Mouse (Mus musculus) midbrain, postnatal 0 days (tissue): ENCODE data around the gene Atf6. TPM values are rescaled to one million over a fixed set of nuclear protein-coding genes. Genes with fewer than 3 reads are reported as not detected.
A peak's percentile ranks its signal among the peaks of the same experiment; 100 is the strongest.

Source experiments
- ATAC-seq: fragments of 200-750 bp; cut with Nextera tagmentation; 2 replicates; pipeline ENCODE4 v1.8.0; 2017; ENCODE audit warnings: moderate number of reproducible peaks, mild to moderate bottlenecking, moderate TSS enrichment, moderate library complexity; ENCODE audit not compliant: low FRiP score
- DNase-seq: peaks from one replicate; pipeline ENCODE4 v3.0.0-alpha.2; 2015; ENCODE audit warnings: low spot score
- H3K27ac ChIP-seq: fragments of 300-500 bp; sonication (generic); 2 replicates; pipeline ENCODE4 v1.5.1; 2014; ENCODE audit warnings: low read depth, mild to moderate bottlenecking, low read length, mixed read lengths
- H3K27me3 ChIP-seq: fragments of 300-500 bp; sonication (generic); 2 replicates; pipeline ENCODE4 v1.6.1; 2014; ENCODE audit warnings: low read length, control low read depth, mixed read lengths; ENCODE audit not compliant: insufficient read depth
- H3K36me3 ChIP-seq: fragments of 300-500 bp; sonication (generic); 2 replicates; pipeline ENCODE4 v1.6.1; 2014; ENCODE audit warnings: low read length, control low read depth, mixed read lengths; ENCODE audit not compliant: insufficient read depth
- H3K4me1 ChIP-seq: fragments of 300-500 bp; sonication (generic); 2 replicates; pipeline ENCODE4 v1.6.1; 2014; ENCODE audit warnings: mild to moderate bottlenecking, control low read depth, antibody characterized with exemption, low read length, mixed read lengths; ENCODE audit not compliant: insufficient read depth
- H3K4me2 ChIP-seq: fragments of 300-500 bp; sonication (generic); 2 replicates; pipeline ENCODE4 v1.6.1; 2014; ENCODE audit warnings: low read depth, mild to moderate bottlenecking, low read length, mixed read lengths; ENCODE audit not compliant: poor library complexity, severe bottlenecking
- H3K4me3 ChIP-seq: fragments of 300-500 bp; sonication (generic); 2 replicates; pipeline ENCODE4 v1.5.1; 2014; ENCODE audit warnings: low read depth, mild to moderate bottlenecking, low read length, moderate library complexity
- H3K9ac ChIP-seq: fragments of 300-500 bp; sonication (generic); replicated peaks from 2 replicates; pipeline ENCODE4 v1.6.1; 2014; ENCODE audit warnings: mild to moderate bottlenecking, low read length, moderate library complexity, mixed read lengths; ENCODE audit not compliant: poor library complexity, severe bottlenecking
- H3K9me3 ChIP-seq: fragments of 300-500 bp; sonication (generic); 2 replicates; pipeline ENCODE4 v1.6.1; 2016; ENCODE audit warnings: low read length, control low read depth
- CTCF ChIP-seq: IDR thresholded peaks from 2 replicates; pipeline ENCODE4 v1.5.1; 2016; ENCODE audit warnings: antibody characterized with exemption, mild to moderate bottlenecking
- WGBS: fragments of 180-500 bp; shearing (Covaris S2); extraction: QIAGEN DNeasy Blood & Tissue Kit; methylation state at CpG from one replicate; pipeline ENCODE4 v1.1.7; 2014; 5-methylcytosine and 5-hydroxymethylcytosine counted together
- polyA plus RNA-seq: library from polyadenylated mRNA; unstranded; fragments of >200 nt; fragmentation: Nextera tagmentation; extraction: Ambion mirVana; gene quantifications from 2 replicates; pipeline ENCODE4 v1.2.1, GENCODE M21; 2015
- total RNA-seq: library from RNA; depleted of rRNA; stranded (reverse); fragments of >200 nt; gene quantifications from 2 replicates; pipeline ENCODE4 v1.2.3, GENCODE M21; 2014

The Atf6 gene
- total and polyA plus RNA-seq, 2 experiments from 2014 or later = 5.4 to 17.4 TPM

DNA sequence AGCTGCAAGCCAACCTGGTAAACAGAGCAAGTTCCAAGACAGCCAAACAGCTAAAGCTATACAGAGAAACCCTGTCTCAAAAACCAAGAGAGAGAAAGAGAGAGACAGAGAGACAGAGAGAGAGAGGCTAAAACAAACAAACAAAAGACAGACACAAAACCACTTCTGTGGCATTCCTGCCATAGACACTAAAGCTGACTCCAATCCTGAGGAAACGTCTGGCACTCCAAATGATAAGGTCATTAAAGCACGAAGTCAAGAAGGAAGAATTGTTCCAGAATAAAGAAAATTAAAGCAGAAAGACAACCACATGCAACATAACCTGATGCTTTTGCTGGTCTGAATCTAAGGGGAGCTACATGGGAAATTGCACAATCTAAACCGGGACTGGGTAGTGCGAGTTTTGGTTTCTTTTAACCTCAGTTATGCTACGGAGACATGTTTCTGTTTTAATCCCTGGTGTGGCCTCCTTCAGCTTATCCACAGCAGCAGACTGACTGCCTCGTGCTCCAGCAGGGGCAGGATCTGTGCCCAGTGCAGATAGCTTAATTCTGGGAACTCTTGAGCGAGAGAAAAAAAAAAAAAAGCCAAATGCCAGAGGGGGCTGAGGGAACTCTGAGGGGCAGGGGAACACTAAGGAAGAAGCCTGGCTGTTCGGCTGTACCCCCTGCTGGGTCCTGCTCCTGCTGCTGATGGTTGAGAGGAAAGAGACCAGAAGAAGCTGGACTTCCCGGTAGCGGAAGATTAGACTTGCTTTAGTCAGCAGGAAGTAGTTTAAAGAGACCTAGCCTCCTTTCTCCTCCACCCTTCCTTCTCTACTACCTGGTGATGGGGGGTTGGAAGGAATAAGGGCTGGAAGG lies 21.9 kb downstream of the Atf6 start:
- Histone ChIP-seq H3K27me3 (no peaks in the 10 kb centered on the region), H3K4me1 (no peaks in the 10 kb centered on the region), H3K36me3 (peaks cover 18% of the 10 kb centered on the region; the same call in 1 of the 2 replicates), H3K4me2 (no peak overlapping the region), H3K9ac (no peak overlapping the region), H3K9me3 (no peaks in the 10 kb centered on the region), H3K27ac (no peak overlapping the region), H3K4me3 (no peak overlapping the region)
- 40% methylated on average over 10 of the region's 10 CpGs for WGBS
- no peak for TF ChIP-seq CTCF
- ATAC-seq (no peak), DNase-seq (no peak)

DNA sequence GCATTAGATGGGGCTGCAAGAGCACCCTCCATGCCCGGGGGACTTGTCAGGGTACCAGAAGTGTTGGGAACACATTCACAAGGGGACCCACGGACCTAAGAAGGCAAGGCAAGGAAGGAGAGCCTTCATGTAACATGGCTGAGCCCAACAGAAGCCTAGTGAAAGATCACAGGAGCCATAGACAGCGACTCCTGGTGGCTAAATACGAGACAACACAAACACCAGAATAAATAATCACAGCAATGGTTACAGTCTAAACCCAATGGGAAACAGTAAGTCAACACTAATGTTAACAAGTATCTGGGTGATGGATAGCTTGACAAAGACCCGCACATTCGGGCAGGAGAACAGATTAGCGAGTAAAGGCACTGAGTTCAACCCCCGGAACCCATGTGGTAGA lies 23.2 kb downstream of the Atf6 start:
- WGBS = 55% methylated on average over 8 of the region's 8 CpGs
- H3K27me3 ChIP-seq = no peaks in the 10 kb centered on the region
- peak; percentile 63 for DNase-seq

DNA sequence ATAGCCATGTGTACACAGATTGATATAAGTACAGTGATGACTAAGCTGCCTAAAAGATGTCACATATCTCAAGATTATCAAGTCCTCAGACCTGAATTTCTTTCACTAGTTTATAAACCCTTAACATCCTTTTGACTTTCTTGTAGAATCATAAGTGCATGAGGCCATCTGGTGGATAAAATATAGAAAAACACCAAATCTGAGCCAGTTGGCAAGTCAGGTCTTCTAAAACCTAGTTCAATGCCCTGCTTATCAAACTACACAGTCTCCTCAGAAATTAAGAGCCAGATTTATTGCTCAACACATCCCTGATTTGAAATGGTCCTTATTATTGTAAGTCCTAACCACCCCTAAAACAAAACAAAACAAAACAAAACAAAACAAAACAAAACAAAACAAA lies 27.9 kb downstream of the Atf6 start:
- Histone ChIP-seq H3K27ac (no peak overlapping the region), H3K4me3 (no peak overlapping the region), H3K9me3 (no peaks in the 10 kb centered on the region), H3K36me3 (peaks cover 6% of the 10 kb centered on the region; the same call in 1 of the 2 replicates), H3K9ac (no peak overlapping the region), H3K27me3 (no peaks in the 10 kb centered on the region), H3K4me1 (no peaks in the 10 kb centered on the region), H3K4me2 (no peak overlapping the region)
- TF ChIP-seq CTCF = peak; percentile 81
- DNase-seq (peak; percentile 66), ATAC-seq (no peak)

More for the DNA sequence above, 23.2 kb downstream of the Atf6 start:
- Histone ChIP-seq H3K9me3 (no peaks in the 10 kb centered on the region), H3K36me3 (peaks cover 11% of the 10 kb centered on the region; the same call in 1 of the 2 replicates), H3K9ac (no peak overlapping the region), H3K4me3 (no peak overlapping the region), H3K4me2 (no peak overlapping the region), H3K4me1 (no peaks in the 10 kb centered on the region), H3K27ac (no peak overlapping the region)
- ATAC-seq = no peak
- TF ChIP-seq CTCF = peak; percentile 76

DNA sequence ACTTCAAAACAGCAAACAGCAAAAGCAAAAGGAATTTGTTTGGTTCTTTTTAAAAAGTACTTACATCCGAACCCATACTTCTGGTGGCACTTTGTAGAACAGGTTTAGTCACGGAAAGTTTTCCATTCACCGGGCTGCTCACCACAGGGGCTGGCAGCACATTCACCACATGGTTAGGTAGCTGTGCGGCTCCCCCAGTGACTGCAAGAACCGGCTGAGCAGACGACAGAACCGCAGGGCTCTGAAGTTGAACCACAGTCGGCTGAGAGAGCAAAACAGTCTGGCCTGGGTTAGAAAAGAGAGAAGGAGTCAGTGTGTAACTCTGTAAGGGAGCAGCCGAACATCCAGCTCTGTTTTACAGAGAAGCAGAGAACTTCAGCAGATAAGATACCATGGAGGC lies 32.8 kb downstream of the Atf6 start:
- 72% methylated on average over 9 of the region's 9 CpGs for WGBS
- Histone ChIP-seq H3K9me3 (no peaks in the 10 kb centered on the region), H3K36me3 (peaks cover 8% of the 10 kb centered on the region; the same call in 1 of the 2 replicates), H3K27me3 (no peaks in the 10 kb centered on the region), H3K9ac (no peak overlapping the region), H3K27ac (no peak overlapping the region), H3K4me3 (no peak overlapping the region), H3K4me1 (no peaks in the 10 kb centered on the region), H3K4me2 (no peak overlapping the region)
- no peak for DNase-seq
- no peak for ATAC-seq
- no peak for TF ChIP-seq CTCF

DNA sequence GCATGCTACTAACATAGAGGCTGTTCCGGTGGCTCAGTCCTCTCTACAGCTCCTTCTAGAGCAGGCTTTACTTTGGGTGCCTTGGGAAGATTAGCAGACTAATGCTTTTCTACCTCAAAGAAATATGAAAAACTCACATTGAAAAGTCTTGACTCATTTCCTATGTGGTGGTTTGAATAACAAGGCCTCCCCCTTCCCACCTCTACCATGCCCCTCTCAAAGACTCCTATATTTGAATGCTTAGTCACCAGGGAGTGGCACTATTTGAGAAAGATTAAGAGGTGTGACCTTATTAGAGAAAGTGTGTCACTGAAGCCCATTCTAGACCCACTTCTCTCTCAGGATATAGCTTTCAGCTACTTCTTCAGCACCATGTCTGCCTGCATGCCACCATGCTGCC lies 37.8 kb downstream of the Atf6 start:
- ATAC-seq = no peak
- Histone ChIP-seq H3K4me1 (no peaks in the 10 kb centered on the region), H3K27ac (no peak overlapping the region), H3K9ac (no peak overlapping the region), H3K36me3 (peaks cover 6% of the 10 kb centered on the region; the same call in 1 of the 2 replicates), H3K9me3 (no peaks in the 10 kb centered on the region), H3K4me2 (no peak overlapping the region), H3K4me3 (no peak overlapping the region), H3K27me3 (no peaks in the 10 kb centered on the region)
- 97% methylated on average over 1 of the region's 1 CpGs for WGBS
- TF ChIP-seq CTCF = no peak
- no peak for DNase-seq

DNA sequence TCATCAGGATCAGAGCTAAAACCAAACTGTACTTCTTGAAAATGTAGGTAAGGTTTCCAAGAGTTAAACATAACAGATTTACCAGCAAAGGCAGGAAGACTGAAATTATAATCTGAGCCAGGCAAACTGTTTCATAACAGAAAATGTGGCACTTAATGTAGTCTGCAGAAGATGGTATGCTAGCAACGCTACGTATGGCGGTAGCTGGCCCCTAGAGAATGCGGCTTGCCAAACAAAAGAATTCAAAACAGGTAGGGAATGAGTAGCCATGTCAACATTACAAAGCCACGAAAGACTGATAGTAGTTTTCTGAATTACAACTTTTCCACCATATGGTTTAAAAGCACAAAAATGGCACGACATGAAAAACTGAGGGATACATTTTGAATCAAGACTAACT lies 38.2 kb downstream of the Atf6 start:
- DNase-seq = no peak
- no peaks in the 10 kb centered on the region for H3K27me3 ChIP-seq
- no peak overlapping the region for H3K4me2 ChIP-seq
- no peak for TF ChIP-seq CTCF
- ATAC-seq = no peak
- no peak overlapping the region for H3K27ac ChIP-seq
- H3K36me3 ChIP-seq = 0 out of 2 replicates have a peak, but pooled peaks cover 4% of the 10 kb centered on the region
- WGBS = 95% methylated on average over 6 of the region's 6 CpGs
- no peaks in the 10 kb centered on the region for H3K9me3 ChIP-seq
- no peak overlapping the region for H3K9ac ChIP-seq
- H3K4me1 ChIP-seq = no peaks in the 10 kb centered on the region
- H3K4me3 ChIP-seq = no peak overlapping the region
